Comparison of ENCODE assay signal across 8 mouse cellular contexts in the genomic region with DNA sequence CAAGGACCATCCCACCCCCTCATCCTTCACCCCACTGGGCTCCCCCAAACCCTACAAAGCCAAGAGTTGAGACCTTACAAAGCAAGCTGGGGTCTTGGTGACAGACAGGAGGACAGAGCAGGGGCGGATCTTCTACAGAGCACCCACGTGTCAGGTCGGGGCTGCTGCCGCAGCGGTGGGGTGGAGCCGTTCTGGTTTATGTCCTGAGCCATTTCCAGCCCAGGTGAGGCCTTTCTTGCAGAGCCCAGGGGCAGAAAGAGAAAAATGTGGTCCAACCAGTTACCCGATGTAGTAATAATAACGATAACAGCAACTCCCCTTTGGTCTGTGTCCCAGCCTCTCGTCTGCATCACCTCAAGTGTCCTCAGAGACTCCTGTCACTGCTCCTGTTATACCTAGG.
DNase-seq lines count a peak whose midpoint lies in the region; ATAC-seq and TF ChIP-seq lines count a peak whose summit lies in the region.

No protein-coding gene starts in this region.

- H3K36me3 ChIP-seq in embryonic facial prominence, embryonic 13.5 days = no peaks in the 10 kb centered on the region
- H3K36me3 ChIP-seq in kidney, adult 2 months (ENCODE audit: control insufficient read depth, insufficient read depth, low read length) = no peaks in the 10 kb centered on the region
- no peaks in the 10 kb centered on the region for H3K36me3 ChIP-seq in thymus, adult 2 months (ENCODE audit: control insufficient read depth, insufficient read depth, low read length)

- H3K9me3 ChIP-seq in embryonic facial prominence, embryonic 13.5 days = no peaks in the 10 kb centered on the region

- no peak overlapping the region for H3K27ac ChIP-seq in cerebellum, adult 2 months (ENCODE audit: insufficient read depth, low read length)
- H3K27ac ChIP-seq in embryonic facial prominence, embryonic 13.5 days = 0 out of 2 replicates have a peak overlapping the region, but pooled peaks have one; percentile 39
- no peak overlapping the region for H3K27ac ChIP-seq in kidney, adult 2 months (ENCODE audit: insufficient read depth, low read depth, low read length)
- no peak overlapping the region for H3K27ac ChIP-seq in thymus, adult 2 months (ENCODE audit: control insufficient read depth, insufficient read depth, low read length)

- TF ChIP-seq CTCF in cerebellum, adult 2 months (IDR thresholded peaks at IDR 0.05; ENCODE audit: borderline replicate concordance, insufficient read depth, low read depth, low read length) = no peak
- TF ChIP-seq CTCF in kidney, adult 2 months (conservative IDR thresholded peaks at IDR 0.05; ENCODE audit: insufficient read depth, insufficient read length, low read depth, low read length) = no peak
- TF ChIP-seq CTCF in thymus, adult 2 months (IDR thresholded peaks at IDR 0.05; ENCODE audit: borderline replicate concordance, control insufficient read depth, extremely low read depth, insufficient read depth, low read length, poor library complexity) = no peak

- 29% methylated on average over 9 of the region's 9 CpGs for WGBS in cerebellum, adult 2 months
- 31% methylated on average over 9 of the region's 9 CpGs for WGBS in embryonic facial prominence, embryonic 13.5 days
- 23% methylated on average over 9 of the region's 9 CpGs for WGBS in kidney, adult 2 months
- WGBS in thymus, adult 2 months = 44% methylated on average over 9 of the region's 9 CpGs

- peaks cover 2% of the 10 kb centered on the region; the same call in 1 of the 2 replicates for H3K4me1 ChIP-seq in cerebellum, adult 2 months (ENCODE audit: control insufficient read depth, insufficient read depth, low read length)
- peaks cover 21% of the 10 kb centered on the region for H3K4me1 ChIP-seq in embryonic facial prominence, embryonic 13.5 days
- no peaks in the 10 kb centered on the region for H3K4me1 ChIP-seq in kidney, adult 2 months (ENCODE audit: control insufficient read depth, insufficient read depth, low read length)
- H3K4me1 ChIP-seq in thymus, adult 2 months (replicated peaks; ENCODE audit: control insufficient read depth, insufficient read depth, low read length) = no peaks in the 10 kb centered on the region

- H3K9ac ChIP-seq in embryonic facial prominence, embryonic 13.5 days = no peak overlapping the region

- peak overlapping the region; percentile 59 for H3K4me3 ChIP-seq in cerebellum, adult 2 months (replicated peaks; ENCODE audit: insufficient read depth, low read depth, low read length)
- H3K4me3 ChIP-seq in embryonic facial prominence, embryonic 13.5 days = peak overlapping the region; percentile 24
- H3K4me3 ChIP-seq in kidney, adult 2 months (ENCODE audit: insufficient read depth, low read depth, low read length) = peak overlapping the region; percentile 18
- H3K4me3 ChIP-seq in thymus, adult 2 months (ENCODE audit: control insufficient read depth, insufficient read depth, low read length) = no peak overlapping the region

- no peak for DNase-seq in cerebellum, adult 2 months
- DNase-seq in cerebellum, postnatal 10 days = no peak
- DNase-seq in kidney, adult 2 months = peak; percentile 54
- DNase-seq in lung, postnatal 14 days = peak; percentile 20
- DNase-seq in retina, postnatal 1 day = no peak
- no peak for DNase-seq in thymus, adult 2 months
- DNase-seq in spleen, adult 12 weeks (ENCODE audit: low spot score) = no peak

- H3K27me3 ChIP-seq in cerebellum, adult 2 months (ENCODE audit: control insufficient read depth, insufficient read depth, low read length) = no peaks in the 10 kb centered on the region
- H3K27me3 ChIP-seq in embryonic facial prominence, embryonic 13.5 days = peaks cover 31% of the 10 kb centered on the region
- no peaks in the 10 kb centered on the region for H3K27me3 ChIP-seq in kidney, adult 2 months (replicated peaks; ENCODE audit: control insufficient read depth, insufficient read depth, low read length)
- no peaks in the 10 kb centered on the region for H3K27me3 ChIP-seq in thymus, adult 2 months (ENCODE audit: control insufficient read depth, insufficient read depth, low read length)

- no peak for ATAC-seq in embryonic facial prominence, embryonic 13.5 days (ENCODE audit: insufficient number of reproducible peaks, insufficient read depth, low FRiP score, low TSS enrichment, low read depth)

- peak overlapping the region; percentile 52 for H3K4me2 ChIP-seq in embryonic facial prominence, embryonic 13.5 days

- TF ChIP-seq POLR2A in cerebellum, adult 2 months (IDR thresholded peaks at IDR 0.05; ENCODE audit: borderline replicate concordance, insufficient read depth, low read length) = no peak
- TF ChIP-seq POLR2A in kidney, adult 2 months (IDR thresholded peaks at IDR 0.05; ENCODE audit: low read depth, low read length) = no peak
- no peak for TF ChIP-seq POLR2A in thymus, adult 2 months (IDR thresholded peaks at IDR 0.05; ENCODE audit: control insufficient read depth, extremely low read depth, insufficient read depth, low read length, poor library complexity)

Comparison
In these comparisons a context has a peak if more than half of its experiments do, and no peak if none do; other contexts are left out.
1. DNase-seq: peak in kidney, adult 2 months (single experiment) and lung, postnatal 14 days (single experiment); none in cerebellum, adult 2 months (0 of 2), cerebellum, postnatal 10 days (0 of 2), retina, postnatal 1 day (single experiment), thymus, adult 2 months (single experiment) and spleen, adult 12 weeks (single experiment).